Mouse (Mus musculus): ENCODE measurements at regions not wholly inside any gene's neighbourhood (a gene's known extent, or its start where the extent isn't known, plus 50 kb on each side); places are given as distances from the start of the nearest gene placed in this dataset.

DNA sequence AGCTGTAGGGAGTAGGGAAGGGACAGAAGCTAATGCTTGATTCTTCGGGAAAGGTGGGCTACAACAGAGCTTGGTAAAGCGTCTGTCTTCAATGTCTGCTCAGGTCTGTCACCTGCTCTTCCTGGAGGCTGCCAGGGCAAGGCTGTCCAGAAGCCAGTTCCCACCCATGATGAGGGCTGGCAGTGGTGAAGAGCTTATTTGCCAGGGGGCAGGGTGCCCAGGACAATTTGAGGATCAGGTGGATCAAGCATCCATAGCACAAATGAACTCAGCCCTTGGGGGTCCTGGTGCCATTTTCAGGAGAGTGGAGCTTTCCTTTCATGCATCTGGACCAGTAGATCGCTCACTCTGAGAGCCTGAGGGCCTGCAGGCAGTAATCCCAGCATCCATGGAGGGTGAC, 67.7 kb downstream of the Irx6 start:
- TF ChIP-seq CTCF (IDR thresholded peaks at IDR 0.05; ENCODE audit: control insufficient read depth, insufficient read depth, insufficient replicate concordance, low read depth, low read length) (no peak), POLR2A (IDR thresholded peaks at IDR 0.05; ENCODE audit: control insufficient read depth, low read depth, low read length) (no peak)
